Mouse (Mus musculus): ENCODE measurements around the gene Rnf32.

DNA sequence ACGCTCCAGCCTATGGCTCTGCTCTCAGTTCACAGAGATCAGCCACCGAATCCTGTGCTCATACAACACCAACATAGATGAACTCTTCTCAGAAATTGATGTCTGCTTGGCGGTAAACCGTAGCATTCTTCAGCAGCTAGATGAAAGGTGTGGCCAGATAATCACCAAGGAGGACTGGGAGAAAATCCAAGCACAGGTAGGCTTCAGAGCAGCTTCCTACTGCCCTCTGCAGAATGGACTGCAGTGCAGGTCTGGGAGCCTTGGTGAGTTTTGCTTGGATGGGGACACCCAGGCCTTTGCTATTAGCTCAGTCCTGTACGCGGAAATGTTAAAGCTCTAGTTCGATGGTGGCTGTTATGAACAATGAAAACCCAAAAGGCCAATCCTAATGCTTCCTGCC is 28.3 kb downstream of the Rnf32 start:
- TF ChIP-seq CTCF (IDR thresholded peaks at IDR 0.05; ENCODE audit: borderline replicate concordance, insufficient read depth, low read length): no peak
- no peak for TF ChIP-seq POLR2A (IDR thresholded peaks at IDR 0.05; ENCODE audit: low read depth, low read length)
